Mouse (Mus musculus) heart, embryonic 16.5 days (tissue): ENCODE results near the gene Ilvbl. TPM values are rescaled to one million over a fixed set of nuclear protein-coding genes. Genes with fewer than 3 reads are reported as not detected.

Experiments
- microRNA-seq: library from miRNA; unstranded; fragments of <30 nt; microRNA quantifications from one replicate; pipeline ENCODE4, GENCODE M21; 2017
- polyA plus RNA-seq: library from polyadenylated mRNA; unstranded; fragments of >200 nt; fragmentation: Nextera tagmentation; extraction: Ambion mirVana; gene quantifications from 2 replicates; pipeline ENCODE4 v1.2.1, GENCODE M21; 2015

Ilvbl gene
- polyA plus RNA-seq, 1 experiment from 2014 or later = 96.4 TPM

Small RNAs within 50 kb of the gene (microRNA-seq; reads per million reads assigned to microRNA genes)
- not detected for gene Gm27541

Other genes with a start within 250 kb of the Ilvbl start
- gene Agpat3, start 221.9 kb upstream of the Ilvbl start, polyA plus RNA-seq = 56.6 and 69.5 TPM in 2 replicates
- gene Rrp1, start 161.3 kb upstream of the Ilvbl start, polyA plus RNA-seq = 244 and 285 TPM in 2 replicates
- 148 and 222 TPM in 2 replicates for gene Cstb, start 148.7 kb upstream of the Ilvbl start, polyA plus RNA-seq
- 7.8 and 8.8 TPM in 2 replicates for gene Pdxk, start 109.4 kb upstream of the Ilvbl start, polyA plus RNA-seq
- gene Olfr1358, start 56.9 kb upstream of the Ilvbl start, polyA plus RNA-seq = not detected in 2 replicates
- 10.8 and 12.2 TPM in 2 replicates for gene Syde1, start 17.6 kb downstream of the Ilvbl start, polyA plus RNA-seq
- not detected in 2 replicates for gene Olfr1357, start 43.7 kb downstream of the Ilvbl start, polyA plus RNA-seq
- 0.09 TPM in 1 of 2 replicates, not detected in the other for gene Casp14, start 143.9 kb downstream of the Ilvbl start, polyA plus RNA-seq
- gene Ccdc105, start 178.7 kb downstream of the Ilvbl start, polyA plus RNA-seq = not detected in 2 replicates
- 0.16 and 0.27 TPM in 2 replicates for gene Slc1a6, start 206.2 kb downstream of the Ilvbl start, polyA plus RNA-seq